Mouse (Mus musculus) kidney, adult 2 months (tissue): ENCODE measurements at regions not wholly inside any gene's neighbourhood (a gene's known extent, or its start where the extent isn't known, plus 50 kb on each side); places are given as distances from the start of the nearest gene placed in this dataset.

Experiments
- CTCF ChIP-seq: fragments of 200-500 bp; conservative IDR thresholded peaks from 2 replicates; pipeline ENCODE4 v1.5.1; 2011; ENCODE audit warnings: low read depth, mild to moderate bottlenecking, control low read depth, low read length, moderate library complexity, mixed read lengths; ENCODE audit not compliant: insufficient read depth, insufficient read length
- POLR2A ChIP-seq: fragments of 200-500 bp; IDR thresholded peaks from one replicate; pipeline ENCODE4 v1.6.1; 2011; ENCODE audit warnings: low read depth, low read length, control low read depth

- no peak for TF ChIP-seq CTCF
- no peak for TF ChIP-seq POLR2A
Measured at GRCm38 (mm10) chr15:27204888-27205287, 261.6 kb upstream of the Ank start.
